Mouse (Mus musculus): ENCODE data around the gene Myo1a.

Gene Myo1a

GRCm38 (mm10) chr10:127728437-127728836 is 23.5 kb downstream of the Myo1a start:
- peak in 1 of 2 experiments; percentile 34 for DNase-seq (ENCODE audit: low spot score in 2 of 2)

GRCm38 (mm10) chr10:127730285-127730932 is 25.4 kb downstream of the Myo1a start:
- peak; percentile 36 to 44 for DNase-seq (ENCODE audit: low spot score in 2 of 2)

GRCm38 (mm10) chr10:127730933-127731310 is 26.0 kb downstream of the Myo1a start:
- no peak for DNase-seq (ENCODE audit: low spot score in 2 of 2)

GRCm38 (mm10) chr10:127731397-127731796 is 26.4 kb downstream of the Myo1a start:
- no peak for DNase-seq (ENCODE audit: low spot score in 2 of 2)

GRCm38 (mm10) chr10:127734434-127734833 is 29.5 kb downstream of the Myo1a start:
- DNase-seq (ENCODE audit: low spot score in 2 of 2), result no peak

GRCm38 (mm10) chr10:127736266-127736665 is 31.3 kb downstream of the Myo1a start:
- DNase-seq (ENCODE audit: low spot score in 2 of 2), result no peak

- no peak for DNase-seq (ENCODE audit: low spot score in 2 of 2)
These were observed 31.9 kb downstream of the Myo1a start for GRCm38 (mm10) chr10:127736916-127737315.

GRCm38 (mm10) chr10:127737552-127737951 is 32.6 kb downstream of the Myo1a start:
- DNase-seq (ENCODE audit: low spot score in 2 of 2), result no peak

- no peak for DNase-seq (ENCODE audit: low spot score in 2 of 2)
These were observed 33.3 kb downstream of the Myo1a start for GRCm38 (mm10) chr10:127738151-127738882.

- peak; percentile 68 for DNase-seq (ENCODE audit: low spot score in 2 of 2)
These were observed 34.2 kb downstream of the Myo1a start, which contains the start of gene Zbtb39 for GRCm38 (mm10) chr10:127739083-127739660. TSS of gene Zbtb39 (plus strand) at chr10:127739538.

- peak in 1 of 2 experiments; percentile 24 for DNase-seq (ENCODE audit: low spot score in 2 of 2)
These were observed 34.7 kb downstream of the Myo1a start for GRCm38 (mm10) chr10:127739661-127740161.

GRCm38 (mm10) chr10:127744661-127745060 is 39.7 kb downstream of the Myo1a start:
- DNase-seq (ENCODE audit: low spot score in 2 of 2), result no peak

GRCm38 (mm10) chr10:127745886-127746285 is 40.9 kb downstream of the Myo1a start:
- DNase-seq (ENCODE audit: low spot score in 2 of 2), result no peak

GRCm38 (mm10) chr10:127747254-127747653 is 42.3 kb downstream of the Myo1a start:
- DNase-seq (ENCODE audit: low spot score in 2 of 2), result no peak

- no peak for DNase-seq (ENCODE audit: low spot score in 2 of 2)
These were observed 44.1 kb downstream of the Myo1a start for GRCm38 (mm10) chr10:127748847-127749612.

- peak in 1 of 2 experiments; percentile 24 for DNase-seq (ENCODE audit: low spot score in 2 of 2)
These were observed 45.3 kb downstream of the Myo1a start for GRCm38 (mm10) chr10:127750136-127750777.

GRCm38 (mm10) chr10:127751548-127751947 is 46.6 kb downstream of the Myo1a start, which contains the start of gene Gpr182:
TSS of gene Gpr182 (minus strand) at chr10:127751732.
- no peak for DNase-seq (ENCODE audit: low spot score in 2 of 2)

GRCm38 (mm10) chr10:127754566-127755166 is 49.7 kb downstream of the Myo1a start:
- DNase-seq (ENCODE audit: low spot score in 2 of 2), result no peak

- DNase-seq (ENCODE audit: low spot score in 2 of 2), result no peak
These were observed 50.3 kb downstream of the Myo1a start for GRCm38 (mm10) chr10:127755246-127755645.

- DNase-seq (ENCODE audit: low spot score in 2 of 2), result no peak
These were observed 50.9 kb downstream of the Myo1a start for GRCm38 (mm10) chr10:127755770-127756468.
